ENCODE assay signal across 8 mouse cellular contexts in genomic region chr2:23570563-23570962, GRCm38 (mm10). TPM values are rescaled to one million over a fixed set of nuclear protein-coding genes. Genes with fewer than 3 reads are reported as not detected.
DNase-seq lines count a peak whose midpoint lies in the region; ATAC-seq and TF ChIP-seq lines count a peak whose summit lies in the region.

No protein-coding gene starts in this region.

- ATAC-seq in heart, embryonic 11.5 days (replicated peaks; ENCODE audit: insufficient number of reproducible peaks, low FRiP score, low TSS enrichment), result no peak
- no peak for ATAC-seq in hindbrain, embryonic 14.5 days (ENCODE audit: low FRiP score)

- H3K4me3 ChIP-seq in heart, embryonic 11.5 days (ENCODE audit: low read depth, low read length), result no peak overlapping the region
- no peak overlapping the region for H3K4me3 ChIP-seq in ES-Bruce4 (ENCODE audit: low read depth, low read length)
- peak overlapping the region; percentile 82 for H3K4me3 ChIP-seq in hindbrain, embryonic 14.5 days (replicated peaks; ENCODE audit: low read length)
- peak overlapping the region; percentile 91 for H3K4me3 ChIP-seq in macrophage (ENCODE audit: inconsistent target)

- no peak overlapping the region for H3K27ac ChIP-seq in heart, embryonic 11.5 days (ENCODE audit: low read depth, low read length)
- H3K27ac ChIP-seq in ES-Bruce4 (ENCODE audit: insufficient read depth, low read length) (no peak overlapping the region), macrophage (no peak overlapping the region)
- no peak overlapping the region for H3K27ac ChIP-seq in hindbrain, embryonic 14.5 days

- no peak for TF ChIP-seq CTCF in ES-Bruce4 (IDR thresholded peaks at IDR 0.05; ENCODE audit: low read depth, low read length)

- no peaks in the 10 kb centered on the region for H3K36me3 ChIP-seq in heart, embryonic 11.5 days (ENCODE audit: control insufficient read depth, insufficient read depth, low read length)
- H3K36me3 ChIP-seq in ES-Bruce4 (ENCODE audit: control insufficient read depth, insufficient read depth, low read length, poor library complexity, severe bottlenecking), result no peaks in the 10 kb centered on the region
- H3K36me3 ChIP-seq in hindbrain, embryonic 14.5 days (replicated peaks; ENCODE audit: control insufficient read depth, insufficient read depth), result no peaks in the 10 kb centered on the region
- H3K36me3 ChIP-seq in macrophage (ENCODE audit: inconsistent target), result no peaks in the 10 kb centered on the region

- no peaks in the 10 kb centered on the region for H3K9me3 ChIP-seq in heart, embryonic 11.5 days (replicated peaks; ENCODE audit: control insufficient read depth, low read length)
- peaks cover 5% of the 10 kb centered on the region for H3K9me3 ChIP-seq in ES-Bruce4 (replicated peaks; ENCODE audit: control insufficient read depth, insufficient read depth, low read length, poor library complexity, severe bottlenecking)
- no peaks in the 10 kb centered on the region for H3K9me3 ChIP-seq in hindbrain, embryonic 14.5 days (ENCODE audit: control insufficient read depth, low read length)

- H3K9ac ChIP-seq in heart, embryonic 11.5 days (ENCODE audit: low read depth, low read length), result no peak overlapping the region
- H3K9ac ChIP-seq in ES-Bruce4 (ENCODE audit: low read depth, poor library complexity, severe bottlenecking), result 0 out of 2 replicates have a peak overlapping the region, but pooled peaks have one; percentile 94
- H3K9ac ChIP-seq in hindbrain, embryonic 14.5 days, result peak overlapping the region; percentile 79; the same call in 1 of the 2 replicates

- H3K4me2 ChIP-seq in heart, embryonic 11.5 days, result peak overlapping the region; percentile 78
- peak overlapping the region; percentile 65 for H3K4me2 ChIP-seq in hindbrain, embryonic 14.5 days (replicated peaks)

- 68% methylated on average over 4 of the region's 4 CpGs for WGBS in heart, embryonic 11.5 days (ENCODE audit: insufficient replicate concordance)
- 87% methylated on average over 4 of the region's 4 CpGs for WGBS in hindbrain, embryonic 14.5 days
- WGBS in macrophage (ENCODE audit: missing documents), result 82% methylated on average over 4 of the region's 4 CpGs

- intact Hi-C loops in heart, postnatal 25 days (cut with DNase I), result no loop called here
- intact Hi-C loops in left cerebral cortex, postnatal 25 days (cut with DNase I), result no loop called here

- no peak for TF ChIP-seq EP300 in ES-Bruce4 (IDR thresholded peaks at IDR 0.05; ENCODE audit: insufficient read depth, low read depth, low read length)

- H3K79me2 ChIP-seq in macrophage (ENCODE audit: inconsistent target), result peaks cover 60% of the 10 kb centered on the region

- no peak for DNase-seq in heart, postnatal 25 days (ENCODE audit: low spot score)
- no peak for DNase-seq in hindbrain, embryonic 14.5 days (ENCODE audit: low spot score)
- no peak for DNase-seq in thymus, postnatal 4 days
- DNase-seq in left cerebral cortex, postnatal 25 days (ENCODE audit: low spot score in 2 of 2), result no peak
- no peak for DNase-seq in frontal cortex, postnatal 14 days (ENCODE audit: low spot score in 2 of 2)

- H3K4me1 ChIP-seq in heart, embryonic 11.5 days (ENCODE audit: control insufficient read depth, insufficient read depth, low read length), result peaks cover 2% of the 10 kb centered on the region; the same call in 1 of the 2 replicates
- H3K4me1 ChIP-seq in ES-Bruce4 (ENCODE audit: control insufficient read depth, insufficient read depth, low read length), result no peaks in the 10 kb centered on the region
- H3K4me1 ChIP-seq in hindbrain, embryonic 14.5 days (replicated peaks; ENCODE audit: control insufficient read depth, insufficient read depth, low read length), result peaks cover 10% of the 10 kb centered on the region

- H3K27me3 ChIP-seq in heart, embryonic 11.5 days (ENCODE audit: control insufficient read depth, insufficient read depth, low read length), result no peaks in the 10 kb centered on the region
- no peaks in the 10 kb centered on the region; the same call in 1 of the 2 replicates for H3K27me3 ChIP-seq in ES-Bruce4 (ENCODE audit: control insufficient read depth, insufficient read depth, low read length, poor library complexity, severe bottlenecking)
- H3K27me3 ChIP-seq in hindbrain, embryonic 14.5 days (ENCODE audit: control insufficient read depth, insufficient read depth, low read length), result peaks cover 17% of the 10 kb centered on the region

- no peak for TF ChIP-seq POLR2A in ES-Bruce4 (IDR thresholded peaks at IDR 0.05; ENCODE audit: insufficient read depth, low read length)

RNA-seq across cellular contexts. Expression of gene Spopl, which starts 1.3 kb away (rescaled TPM):
- 7.1 and 8.3 TPM in 2 replicates for polyA plus RNA-seq in heart, embryonic 11.5 days (2014; fragmentation: Nextera tagmentation; extraction: Ambion mirVana)
- 10 to 100 TPM; 15.2 to 16.9 TPM for total RNA-seq in heart, postnatal 25 days (2021)
- polyA plus RNA-seq in ES-Bruce4 (2011; ENCODE audit: insufficient read depth, insufficient read length, low read depth, missing spikeins) (20.7 and 22.6 TPM in 2 replicates), macrophage (2018) (9.2 to 11.9 TPM (median 9.9 TPM) in 3 replicates)
- 10.6 and 11.0 TPM in 2 replicates for polyA plus RNA-seq in hindbrain, embryonic 14.5 days (2014; fragmentation: Nextera tagmentation; extraction: Ambion mirVana)
- total RNA-seq in macrophage (2018; cell fraction: chromatin; rRNA removed), result 100 to 1,000 TPM in 23 of 26 experiments, 10 to 100 TPM in 3; 64.0 to 241 (median 181) TPM
- 10 to 100 TPM; 12.7 to 21.7 (median 15.6) TPM for total RNA-seq in macrophage (2018; cell fraction: cytosol; rRNA removed)
- 100 to 1,000 TPM in 11 of 26 experiments, 10 to 100 TPM in 15; 43.5 to 153 (median 92.4) TPM for total RNA-seq in macrophage (2018; cell fraction: nucleus; rRNA removed)
- total RNA-seq in left cerebral cortex, postnatal 25 days (2021), result 10 to 100 TPM; 23.5 to 27.4 TPM

Comparison
In these comparisons a context has a peak if more than half of its experiments do, and no peak if none do; other contexts are left out.
1. H3K4me3 ChIP-seq: peak in hindbrain, embryonic 14.5 days (single experiment) and macrophage (single experiment); none in heart, embryonic 11.5 days (single experiment) and ES-Bruce4 (single experiment).